Mouse (Mus musculus) lung, adult 2 months (tissue): ENCODE data around the gene Rps24.

Experiments used
- CTCF ChIP-seq: fragments of 200-500 bp; IDR thresholded peaks from 2 replicates; pipeline ENCODE4 v1.5.1; 2011; ENCODE audit warnings: mild to moderate bottlenecking, low read length, control low read depth; ENCODE audit not compliant: insufficient read depth
- POLR2A ChIP-seq: fragments of 200-500 bp; IDR thresholded peaks from 2 replicates; pipeline ENCODE4 v1.6.1; 2011; ENCODE audit warnings: low read depth, mild to moderate bottlenecking, control low read depth, low read length, borderline replicate concordance; ENCODE audit errors: extremely low read depth

DNA sequence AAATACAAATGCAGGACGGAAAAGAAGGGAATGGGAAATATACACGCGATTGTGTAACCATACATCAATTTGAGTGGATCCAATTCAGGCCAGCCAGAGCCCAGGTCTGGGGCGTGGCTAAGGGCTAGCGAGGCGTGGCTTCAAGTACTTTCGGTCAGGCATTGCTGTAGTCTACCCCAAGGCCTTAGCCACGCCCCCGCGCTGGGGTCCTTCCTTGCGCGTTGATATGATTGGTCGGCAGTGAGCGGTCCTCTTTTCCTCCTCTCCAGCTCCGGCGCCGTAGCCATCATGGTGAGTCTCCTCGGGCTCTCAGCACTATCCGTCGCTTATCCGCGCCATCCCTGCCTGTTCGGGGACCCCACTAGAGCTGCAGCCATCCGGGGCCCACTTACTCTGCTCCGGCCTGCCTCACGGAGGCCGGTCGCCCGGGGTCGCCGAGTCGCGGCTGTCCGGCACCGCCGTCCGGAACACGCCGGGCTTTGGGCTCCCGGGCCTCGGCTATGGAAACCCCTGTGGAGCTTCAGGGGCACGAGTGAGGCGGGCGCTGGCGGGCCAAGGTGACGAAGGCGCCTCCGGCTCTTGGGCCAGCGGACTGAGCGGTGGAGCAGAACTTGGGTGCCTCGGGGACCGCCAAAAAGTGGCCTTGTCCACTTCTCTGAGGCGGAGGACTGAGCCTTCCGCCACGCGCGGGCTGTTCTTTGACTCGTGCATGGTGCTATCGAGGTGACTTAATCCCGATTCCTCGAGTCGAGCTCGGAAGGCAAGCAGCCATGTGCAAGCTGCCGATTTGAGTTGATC lies 3.7 kb downstream of the Rps24 start:
- TF ChIP-seq POLR2A (peak; percentile 96), CTCF (no peak)
